ENCODE assay signal across 10 mouse cellular contexts in genomic region chr6:54757511-54757911, GRCm38 (mm10). TPM values are rescaled to one million over a fixed set of nuclear protein-coding genes. Genes with fewer than 3 reads are reported as not detected.
DNase-seq lines count a peak whose midpoint lies in the region; ATAC-seq and TF ChIP-seq lines count a peak whose summit lies in the region.
"Had no signal": no experiment of that assay in that cellular context is flagged by ENCODE, and none has a peak within 500 bp of the region (broad histone marks: within the 10 kb centered on the region; RNA-seq: fewer than 3 reads in every experiment).

No protein-coding gene starts in this region.

- 62% methylated on average over 5 of the region's 5 CpGs for WGBS in midbrain, embryonic 12.5 days
- 58% methylated on average over 5 of the region's 5 CpGs for WGBS in midbrain, embryonic 14.5 days

- H3K36me3 ChIP-seq in midbrain, embryonic 12.5 days = no peaks in the 10 kb centered on the region
- no peaks in the 10 kb centered on the region for H3K36me3 ChIP-seq in midbrain, embryonic 14.5 days (ENCODE audit: control insufficient read depth, insufficient read depth, low read length)
- H3K36me3 ChIP-seq in splenic B cell, adult 2 months (ENCODE audit: control insufficient read depth, insufficient read depth, low read length, poor library complexity, severe bottlenecking) = no peaks in the 10 kb centered on the region
- H3K36me3 ChIP-seq: lung, embryonic 15.5 days had no signal

- H3K27ac ChIP-seq in layer of hippocampus, adult 2 months = peak overlapping the region; percentile 76
- H3K27ac ChIP-seq in midbrain, embryonic 12.5 days (replicated peaks) = peak overlapping the region; percentile 46; the same call in 1 of the 2 replicates
- H3K27ac ChIP-seq in midbrain, embryonic 14.5 days (replicated peaks; ENCODE audit: low read depth, low read length) = no peak overlapping the region
- H3K27ac ChIP-seq: lung, embryonic 15.5 days had no signal

- no peak for DNase-seq in layer of hippocampus, adult 2 months (ENCODE audit: low spot score in 2 of 2)
- no peak for DNase-seq in layer of hippocampus, adult 9-11 months
- DNase-seq in midbrain, embryonic 14.5 days = no peak
- DNase-seq in splenic B cell, adult 2 months (ENCODE audit: low read depth, low spot score) = peak; percentile 70
- DNase-seq in kidney, adult 9 months = no peak
- DNase-seq: thymus, postnatal 4 days had no signal

- H3K4me3 ChIP-seq in layer of hippocampus, adult 2 months = no peak overlapping the region
- no peak overlapping the region for H3K4me3 ChIP-seq in midbrain, embryonic 12.5 days
- H3K4me3 ChIP-seq in midbrain, embryonic 14.5 days (replicated peaks; ENCODE audit: low read depth, low read length) = no peak overlapping the region
- H3K4me3 ChIP-seq: lung, embryonic 15.5 days had no signal

- H3K4me2 ChIP-seq in midbrain, embryonic 12.5 days (replicated peaks) = no peak overlapping the region
- H3K4me2 ChIP-seq in midbrain, embryonic 14.5 days (ENCODE audit: low read length) = no peak overlapping the region
- H3K4me2 ChIP-seq: lung, embryonic 15.5 days had no signal

- peaks cover 27% of the 10 kb centered on the region for H3K27me3 ChIP-seq in midbrain, embryonic 12.5 days
- no peaks in the 10 kb centered on the region for H3K27me3 ChIP-seq in midbrain, embryonic 14.5 days (ENCODE audit: control insufficient read depth, insufficient read depth, low read length)
- no peaks in the 10 kb centered on the region for H3K27me3 ChIP-seq in splenic B cell, adult 2 months (ENCODE audit: control insufficient read depth, insufficient read depth, low read length, poor library complexity, severe bottlenecking)

- H3K9me3 ChIP-seq in midbrain, embryonic 12.5 days = no peaks in the 10 kb centered on the region
- no peaks in the 10 kb centered on the region for H3K9me3 ChIP-seq in midbrain, embryonic 14.5 days (ENCODE audit: control insufficient read depth, low read length)
- H3K9me3 ChIP-seq: lung, embryonic 15.5 days had no signal

- no peak overlapping the region for H3K9ac ChIP-seq in midbrain, embryonic 12.5 days (replicated peaks)
- no peak overlapping the region for H3K9ac ChIP-seq in midbrain, embryonic 14.5 days (replicated peaks; ENCODE audit: low read length)
- H3K9ac ChIP-seq: lung, embryonic 15.5 days had no signal

- no peak for TF ChIP-seq CTCF in layer of hippocampus, adult 2 months (conservative IDR thresholded peaks at IDR 0.05)

- no peak for ATAC-seq in midbrain, embryonic 12.5 days (ENCODE audit: low FRiP score, low read depth)
- ATAC-seq in midbrain, embryonic 14.5 days (ENCODE audit: low FRiP score, low TSS enrichment) = no peak
- ATAC-seq in activated CD4-positive, CD25-positive, alpha-beta regulatory T cell, adult 4 months = peak; percentile 27
- ATAC-seq: intestine, embryonic 16.5 days had no signal

- peaks cover 34% of the 10 kb centered on the region for H3K4me1 ChIP-seq in midbrain, embryonic 12.5 days
- H3K4me1 ChIP-seq in midbrain, embryonic 14.5 days (ENCODE audit: control insufficient read depth, insufficient read depth, low read length) = peaks cover 18% of the 10 kb centered on the region

RNA-seq across cellular contexts. Expression of gene Znrf2, which starts 59.2 kb away (rescaled TPM):
- 10 to 100 TPM; 23.1 to 24.6 TPM for total RNA-seq in layer of hippocampus, adult 2 months (2021)
- 3.6 and 4.4 TPM in 2 replicates for polyA plus RNA-seq in midbrain, embryonic 12.5 days (2016; fragmentation: Nextera tagmentation; extraction: Ambion mirVana)
- 8.8 and 11.6 TPM in 2 replicates for polyA plus RNA-seq in midbrain, embryonic 14.5 days (2014; fragmentation: Nextera tagmentation; extraction: Ambion mirVana)
- polyA plus RNA-seq in activated CD4-positive, CD25-positive, alpha-beta regulatory T cell, adult 4 months (2017; shearing (Covaris generic)) = 10 to 100 TPM; 19.6 to 27.1 TPM
